Mouse (Mus musculus) frontal cortex, adult 2 months (tissue): ENCODE data around the gene Pdzd7. TPM values are rescaled to one million over a fixed set of nuclear protein-coding genes. Genes with fewer than 3 reads are reported as not detected.
"Not testable (repeated sequence)": the region's sequence is repeated elsewhere in the genome, so short reads cannot be mapped to it uniquely, and the experiment has no call there.

ENCODE experiments used
- DNase-seq, 2 experiments: peaks; one replicate each; pipeline ENCODE4 v3.0.0; 2022; ENCODE audit warnings: low spot score in 1 of 2; ENCODE audit errors: extremely low spot score in 1 of 2
- polyA plus RNA-seq: library from polyadenylated mRNA; depleted of rRNA; stranded (reverse); fragments of >200 nt; gene quantifications from 2 replicates; pipeline ENCODE4 v1.2.3, GENCODE M21; 2012

Pdzd7 gene
- polyA plus RNA-seq, 1 experiment = 7.6 TPM

DNA sequence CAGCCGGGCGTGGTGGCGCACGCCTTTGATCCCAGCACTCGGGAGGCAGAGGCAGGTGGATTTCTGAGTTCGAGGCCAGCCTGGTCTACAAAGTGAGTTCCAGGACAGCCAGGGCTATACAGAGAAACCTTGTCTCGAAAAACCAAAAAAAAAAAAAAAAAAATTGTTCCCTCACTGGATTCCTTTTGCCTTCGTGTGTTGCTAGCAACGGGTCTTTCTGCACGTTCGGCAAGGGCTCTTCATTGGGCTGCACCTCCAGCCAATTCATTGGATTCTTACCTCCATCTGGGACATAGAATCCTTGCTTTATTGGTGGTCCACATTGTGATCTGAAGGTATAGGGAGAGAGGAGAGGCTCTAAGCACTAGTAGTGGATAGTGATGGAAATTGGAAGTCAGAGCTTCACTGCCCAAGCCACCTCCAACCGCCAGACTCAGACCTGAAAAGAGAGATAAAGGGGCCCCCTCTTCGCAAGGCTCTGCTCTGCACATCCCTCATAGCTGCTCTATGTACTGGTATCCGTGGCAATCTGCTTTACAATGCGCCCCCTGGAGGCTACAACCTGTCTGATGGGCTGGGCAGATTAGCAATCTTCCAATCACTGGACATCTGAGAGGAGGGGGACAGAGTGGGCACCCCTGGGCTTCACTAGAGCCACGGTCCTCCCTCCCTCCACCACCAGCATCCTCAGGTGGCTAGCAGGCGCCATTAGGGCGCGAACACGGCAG lies 18.2 kb upstream of the Pdzd7 start:
- peak in 1 of 2 experiments; percentile 72 for DNase-seq

DNA sequence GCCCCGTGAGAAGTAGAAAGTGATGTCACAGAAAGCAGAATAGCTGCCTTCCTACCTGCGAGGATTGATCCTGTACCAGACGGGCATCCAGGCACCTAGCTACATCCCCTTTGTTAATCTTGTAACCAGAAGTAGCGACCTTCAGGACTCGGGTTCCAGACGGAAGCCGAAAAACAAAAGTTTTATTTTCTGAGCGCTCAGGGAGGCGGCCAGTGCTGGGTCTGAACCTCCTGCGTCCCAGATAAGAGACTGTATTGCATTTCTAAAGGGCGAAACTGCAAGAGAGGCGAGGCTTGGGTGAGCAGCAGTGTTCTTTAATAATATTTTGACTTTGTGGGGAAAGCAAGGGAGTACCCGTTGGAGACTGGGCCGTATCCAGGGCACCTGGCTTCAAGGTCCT lies 13.3 kb upstream of the Pdzd7 start:
- DNase-seq = no peak

DNA sequence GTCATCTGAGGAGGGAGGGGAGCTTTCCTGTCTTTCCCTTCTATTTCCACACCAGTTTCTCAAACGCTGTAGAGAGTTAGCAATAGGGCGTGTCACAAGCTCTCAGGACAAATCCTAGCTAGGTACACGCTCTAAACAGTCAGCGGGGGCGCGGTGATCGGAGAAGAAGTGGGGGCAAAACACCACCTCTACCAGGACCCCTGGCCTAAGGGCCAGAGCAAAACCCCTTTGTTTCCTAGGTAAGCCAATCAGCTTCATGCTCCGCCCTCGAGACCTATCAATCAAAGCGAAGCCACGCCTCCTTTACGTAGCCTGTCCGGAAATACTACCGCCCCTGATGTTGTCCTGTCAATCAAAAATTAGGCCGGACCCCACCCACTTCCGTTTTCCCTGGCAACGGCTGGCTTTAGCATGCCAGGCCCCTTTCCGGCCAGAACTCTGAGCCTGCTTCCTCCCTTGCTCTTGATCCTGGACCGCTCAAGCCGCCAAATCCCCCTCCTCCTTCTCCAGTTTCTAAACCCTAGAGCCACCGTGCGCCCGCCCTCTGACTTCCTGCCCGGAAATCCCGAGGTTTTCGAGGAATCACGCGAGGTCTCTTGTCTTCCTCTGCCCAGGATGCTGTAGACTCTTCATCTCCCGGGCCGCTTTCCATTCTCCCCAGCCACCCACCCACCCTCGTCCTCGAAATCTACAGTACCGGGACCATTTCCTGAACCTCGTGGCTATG lies 12.8 kb upstream of the Pdzd7 start:
- DNase-seq = peak; percentile 91 to 94

DNA sequence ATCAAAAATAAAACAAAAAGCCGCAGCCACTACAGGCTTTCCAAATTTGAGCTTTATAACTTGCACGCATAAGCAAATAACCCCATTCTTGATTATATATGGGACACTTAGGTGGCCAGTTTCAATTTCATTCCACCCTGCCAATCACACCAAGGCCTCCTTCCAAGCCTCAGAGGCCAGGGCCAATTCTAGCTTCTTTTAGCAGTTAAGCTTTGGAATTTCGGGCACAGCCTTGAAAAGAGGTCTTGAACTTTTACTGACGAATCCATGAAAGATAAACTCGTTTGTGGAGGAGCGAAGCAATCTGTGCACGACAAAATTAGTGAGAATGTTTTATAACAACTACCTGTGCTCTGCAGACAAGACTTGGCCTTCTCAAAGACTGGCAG lies 12.2 kb upstream of the Pdzd7 start:
- DNase-seq = no peak

DNA sequence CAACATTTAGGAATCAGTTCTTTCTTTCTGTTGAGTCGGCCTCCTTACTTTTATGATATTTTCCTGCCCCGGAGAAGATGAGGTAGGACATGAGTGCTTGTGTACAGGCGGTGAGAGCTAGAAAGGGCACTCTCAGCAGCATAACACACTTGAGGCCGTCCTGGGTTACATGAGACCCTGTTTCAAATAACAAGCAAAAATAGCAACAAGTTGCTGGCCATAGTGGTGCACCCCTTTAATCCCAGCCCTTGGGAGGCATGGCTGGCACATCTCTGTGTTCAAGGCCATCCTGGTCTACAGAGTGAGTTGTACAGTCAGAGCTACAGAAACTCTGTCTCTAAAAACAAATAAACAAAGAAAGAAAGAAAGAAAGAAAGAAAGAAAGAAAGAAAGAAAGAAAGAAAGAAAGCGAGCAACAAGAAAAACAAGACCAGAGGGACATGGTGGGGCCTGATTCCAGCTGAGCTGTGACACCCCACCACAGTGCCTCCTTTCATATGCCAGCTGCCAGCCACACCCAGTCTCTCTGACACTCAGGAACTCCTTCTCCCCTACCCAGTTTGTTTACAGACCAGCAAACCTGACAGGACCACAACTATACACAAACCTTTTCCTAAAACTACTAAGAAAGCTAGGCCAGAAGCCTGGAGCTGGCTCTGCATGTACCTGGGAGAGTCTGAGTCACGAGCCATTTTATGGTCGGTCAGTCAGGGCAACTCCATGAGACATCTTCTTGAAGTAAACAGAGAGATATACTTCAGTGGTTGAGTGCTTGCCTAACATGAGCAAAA lies 11.6 kb upstream of the Pdzd7 start:
- no peak for DNase-seq

DNA sequence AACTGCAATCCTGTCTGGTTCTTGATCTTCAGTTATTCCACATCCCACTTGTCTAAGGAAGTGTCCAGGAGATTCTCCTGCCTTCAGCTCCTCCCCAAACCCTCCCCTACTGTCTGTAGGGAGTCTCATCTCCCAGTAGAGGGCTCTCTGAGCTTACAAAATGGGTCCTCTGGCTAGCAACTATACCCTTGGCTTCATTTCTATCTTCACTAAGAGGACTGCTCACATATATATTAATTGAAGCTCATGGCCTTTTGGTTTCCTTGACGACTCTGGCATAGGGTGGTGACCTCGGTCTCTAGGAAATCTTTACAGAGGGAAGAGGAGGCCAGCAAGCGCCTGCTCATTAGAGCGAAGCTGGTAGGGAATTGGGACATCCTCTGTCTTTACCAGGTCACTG lies 10.8 kb upstream of the Pdzd7 start:
- DNase-seq = peak in 1 of 2 experiments; percentile 71

DNA sequence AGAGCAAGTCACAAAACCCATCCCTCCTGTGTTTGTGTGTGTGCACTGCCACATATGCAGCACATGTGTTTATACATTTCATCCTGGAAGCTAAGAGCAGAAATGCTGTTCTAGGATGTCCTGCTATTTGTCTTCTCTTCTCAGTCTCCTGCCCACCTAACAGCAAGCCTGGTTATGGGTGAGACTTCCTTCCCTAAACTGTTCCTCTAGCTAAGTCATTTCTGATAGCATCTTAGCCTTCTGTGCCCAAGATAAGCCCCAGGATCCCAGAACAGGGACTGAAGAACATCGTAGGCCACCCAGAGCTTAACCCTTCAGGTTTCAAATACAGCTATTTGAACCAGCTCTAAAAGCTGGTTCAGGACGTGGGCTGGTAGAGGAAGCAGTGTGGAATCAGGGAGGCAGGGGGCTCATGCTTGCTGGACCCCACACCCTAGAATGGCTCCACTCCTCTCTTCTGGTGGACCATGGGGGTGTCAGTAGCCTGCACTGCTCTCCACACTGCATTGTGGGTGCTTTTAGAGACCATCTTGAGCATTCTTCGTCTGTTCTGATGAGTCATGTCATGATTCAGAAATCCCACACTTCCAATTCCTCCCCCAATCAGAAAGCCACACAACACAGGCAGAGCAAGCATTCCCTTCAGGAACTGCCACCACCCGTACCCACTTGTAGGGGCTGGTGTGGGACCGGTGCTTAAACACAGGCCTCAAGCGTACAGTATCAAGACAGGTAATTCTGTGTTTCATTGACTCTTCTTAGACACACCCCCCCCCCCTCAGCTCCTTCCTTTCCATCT lies 9.6 kb upstream of the Pdzd7 start:
- peak; percentile 41 to 77 for DNase-seq

DNA sequence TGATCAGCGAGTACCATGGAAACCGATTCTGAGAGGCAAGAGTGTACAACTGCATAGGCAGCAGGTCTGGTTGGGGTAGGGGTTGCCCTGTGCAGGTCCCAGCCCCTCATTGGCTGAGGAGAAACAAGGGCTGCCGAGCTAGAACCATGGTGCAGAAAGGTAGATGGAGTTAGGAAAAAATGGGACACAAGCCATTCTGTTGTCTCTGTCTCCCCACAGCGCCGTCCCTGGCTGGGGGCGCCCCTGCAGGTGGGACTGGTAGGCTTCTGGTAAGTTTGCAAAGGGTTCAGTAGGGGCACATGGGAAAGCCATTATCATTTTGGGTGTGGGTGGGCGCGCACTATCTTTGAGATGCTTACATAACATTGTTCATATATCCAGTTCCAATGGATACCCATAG lies 7.9 kb upstream of the Pdzd7 start:
- no peak for DNase-seq

DNA sequence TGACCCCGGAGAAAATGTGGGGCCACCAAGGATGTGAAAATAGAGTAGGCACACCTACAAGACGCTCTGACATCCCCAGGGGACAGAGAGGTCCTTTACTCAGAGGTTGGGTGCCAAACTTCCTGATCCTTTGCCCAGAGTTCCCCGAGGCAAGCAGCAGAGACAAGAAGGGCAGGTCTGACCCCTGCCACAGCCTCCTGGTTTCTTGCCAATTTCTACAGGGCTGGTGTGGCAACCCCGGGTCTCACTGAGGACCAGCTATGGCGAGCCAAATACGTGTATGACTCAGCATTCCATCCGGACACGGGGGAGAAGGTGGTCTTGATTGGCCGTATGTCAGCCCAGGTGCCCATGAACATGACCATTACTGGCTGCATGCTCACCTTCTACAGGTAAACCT lies 4.0 kb upstream of the Pdzd7 start:
- no peak for DNase-seq

DNA sequence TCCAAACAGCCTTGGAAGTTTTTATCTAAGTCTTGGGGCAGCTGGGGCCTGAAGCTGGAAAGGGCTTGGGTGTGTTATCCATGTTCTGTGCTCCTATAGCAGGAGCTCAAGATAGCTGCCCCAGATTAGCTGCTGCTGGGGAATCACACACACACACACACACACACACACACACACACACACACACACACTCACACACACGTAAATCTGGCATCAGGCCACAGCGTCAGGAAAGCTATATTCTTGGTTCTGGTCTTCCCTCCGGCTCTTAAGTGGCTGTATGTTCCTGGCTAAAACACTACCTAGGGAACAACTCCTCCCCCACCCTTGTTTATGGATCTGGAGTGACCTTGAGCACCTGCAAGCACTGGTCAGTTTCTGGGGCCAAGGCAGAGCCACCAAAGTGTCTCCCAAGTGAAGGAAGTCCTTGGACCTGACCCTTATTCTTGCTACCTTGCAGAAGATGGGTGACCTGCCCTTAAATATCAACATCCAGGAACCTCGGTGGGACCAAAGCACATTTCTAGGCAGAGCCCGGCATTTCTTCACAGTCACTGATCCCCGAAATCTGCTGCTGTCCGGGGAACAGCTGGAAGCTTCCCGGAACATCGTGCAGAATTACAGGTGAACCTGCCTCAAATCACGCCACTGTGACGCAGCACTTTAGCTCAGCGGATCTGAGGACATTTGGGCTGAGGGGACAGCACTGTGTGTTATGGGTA lies 3.3 kb upstream of the Pdzd7 start:
- no peak for DNase-seq

DNA sequence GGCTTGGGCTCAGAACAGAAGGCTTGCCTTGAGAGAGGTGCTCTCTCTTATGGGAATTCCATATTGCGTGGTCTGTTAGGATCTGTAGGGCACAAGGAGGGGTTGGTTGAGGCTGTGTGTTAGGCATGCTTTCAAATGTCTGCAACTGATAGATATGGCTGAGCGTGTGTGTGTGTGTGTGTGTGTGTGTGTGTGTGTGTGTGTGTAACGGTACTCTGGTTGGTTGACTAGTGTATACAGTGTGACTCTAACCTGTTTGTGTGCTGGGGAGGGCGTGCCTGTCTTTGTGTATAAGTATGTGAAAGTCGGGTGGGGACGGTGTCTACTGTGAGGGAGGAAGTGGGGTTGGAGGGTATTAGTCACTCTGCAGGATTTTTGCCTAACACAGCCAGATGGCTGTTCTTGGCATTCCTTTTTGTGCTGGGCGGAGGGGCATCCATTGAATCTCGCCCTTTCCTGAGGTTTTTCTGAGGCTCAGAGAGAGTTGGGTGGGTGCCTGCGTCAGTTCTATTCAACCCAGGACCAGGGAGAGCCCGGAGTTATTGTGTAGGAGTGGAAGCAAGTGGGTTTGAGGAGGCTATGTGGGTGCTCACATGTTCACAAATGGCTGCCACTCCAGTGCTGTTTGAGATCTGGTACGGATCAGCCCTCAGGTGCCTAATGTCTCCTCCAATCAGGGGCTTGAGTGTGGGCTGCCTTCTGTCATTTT lies 2.6 kb upstream of the Pdzd7 start:
- DNase-seq = peak; percentile 90 to 92

DNA sequence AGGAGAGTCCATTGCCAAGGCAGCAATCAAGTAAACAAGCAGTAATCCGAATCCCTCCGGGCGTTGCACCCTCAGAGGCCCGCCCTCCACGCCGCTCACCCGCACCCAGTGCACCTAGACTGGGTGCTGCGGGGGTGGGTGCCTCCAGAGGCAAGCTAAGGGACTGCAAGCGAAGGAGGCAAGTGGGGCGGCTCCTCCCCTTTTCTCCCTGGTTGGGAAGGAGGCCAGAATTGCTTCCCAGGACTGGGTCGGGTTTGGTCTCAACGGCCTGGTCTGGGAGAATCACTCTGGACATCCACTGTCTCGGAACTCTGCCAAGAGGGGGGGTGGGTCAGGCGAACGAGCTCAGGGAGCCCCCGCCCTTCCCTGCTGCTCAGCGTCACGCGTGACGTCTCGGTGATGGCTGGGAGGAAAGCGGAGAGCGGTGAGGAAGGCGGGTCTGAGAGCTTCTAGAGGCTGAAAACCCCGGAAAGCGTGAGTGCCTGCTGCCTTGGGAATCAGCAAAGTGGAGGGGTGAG lies 2.0 kb upstream of the Pdzd7 start, which contains the start of gene Sfxn3:
Gene Sfxn3, plus strand, starts transcription at position 87 of the 518 bp plus-strand sequence.
- peak; percentile 91 to 93 for DNase-seq

DNA sequence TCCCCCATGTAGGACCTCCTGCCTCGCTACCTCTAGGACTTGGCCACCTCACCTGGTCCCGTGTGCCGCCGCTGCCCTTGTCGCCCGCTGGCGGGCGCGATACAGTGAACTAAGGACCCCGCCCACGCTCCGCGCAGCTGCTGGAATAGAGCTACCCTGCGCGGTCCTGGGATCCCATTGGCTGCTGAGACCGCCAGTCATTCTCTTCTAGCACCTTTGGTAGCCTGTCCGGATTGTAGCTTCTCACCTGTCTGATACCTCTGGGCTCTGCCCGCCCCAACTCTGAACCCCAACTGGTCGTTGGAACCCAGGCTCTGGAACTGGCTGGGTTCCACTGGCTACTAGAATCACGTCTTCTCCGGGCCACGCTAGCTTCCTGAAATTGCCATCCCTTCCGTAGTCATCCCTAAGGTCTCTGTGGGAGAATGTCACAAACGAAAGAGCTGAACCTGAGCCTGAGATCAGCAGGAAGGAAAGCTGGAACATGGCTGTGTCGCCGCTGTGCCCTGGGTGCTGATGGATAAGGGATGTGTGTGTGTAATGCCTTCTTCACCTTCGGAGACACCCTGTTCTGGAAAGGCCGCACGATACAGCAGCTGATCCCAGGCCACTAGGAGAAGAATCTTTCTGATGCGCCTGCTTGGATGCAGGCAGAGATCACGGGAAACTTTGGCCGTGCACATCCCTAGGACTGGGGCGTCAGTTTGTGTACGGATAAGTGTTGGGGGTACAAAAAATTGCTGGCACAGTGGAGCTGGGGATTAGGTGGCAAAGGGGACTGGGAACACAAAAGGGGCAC lies 1.2 kb upstream of the Pdzd7 start:
- peak; percentile 83 to 91 for DNase-seq

DNA sequence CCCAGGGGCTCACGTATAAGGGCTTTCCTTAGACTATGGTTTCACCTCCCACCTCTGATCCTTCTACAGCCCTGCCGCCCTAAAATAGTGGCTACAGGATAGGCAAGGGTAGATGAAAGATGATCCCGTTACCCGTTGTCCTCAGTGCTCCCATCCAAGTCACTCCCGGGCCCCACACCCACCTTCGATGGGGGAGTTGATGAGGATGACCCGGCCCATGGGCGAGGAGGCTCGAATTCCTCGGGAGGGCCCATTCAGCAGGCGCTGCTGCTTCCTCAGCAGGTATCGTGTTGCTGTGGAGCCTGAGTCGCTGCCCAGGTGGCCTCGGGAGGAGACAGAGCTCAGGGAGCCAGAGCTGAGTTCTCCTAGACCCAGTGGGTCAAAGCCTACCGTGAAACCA lies 281 bp downstream of the Pdzd7 start:
- DNase-seq = no peak

DNA sequence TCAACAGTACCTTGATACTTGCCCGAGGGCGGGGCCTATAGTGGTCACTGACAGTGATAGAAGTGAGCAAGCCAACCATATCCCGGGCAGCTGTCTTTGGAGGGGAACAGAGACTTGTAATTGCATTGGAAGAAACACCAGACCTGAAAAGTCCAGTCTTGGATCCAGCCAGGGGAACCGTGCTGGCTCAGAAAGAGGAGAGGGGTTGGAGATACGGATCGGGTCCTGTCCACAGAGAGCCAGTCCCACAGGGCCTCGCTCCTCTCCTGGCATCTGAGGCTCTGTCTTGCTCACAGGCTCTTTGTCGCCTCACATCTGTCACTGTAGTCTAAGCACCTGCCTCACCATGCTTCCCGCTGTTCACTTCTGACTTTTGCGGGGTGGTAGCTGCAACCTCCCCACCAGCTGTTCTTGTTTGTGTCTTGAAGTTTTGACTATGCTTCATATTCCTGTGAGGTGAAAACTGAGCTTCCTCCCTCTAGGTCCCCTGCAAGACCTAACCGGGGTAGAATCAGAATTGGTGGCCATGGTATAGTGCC lies 1.1 kb downstream of the Pdzd7 start:
- DNase-seq = no peak

DNA sequence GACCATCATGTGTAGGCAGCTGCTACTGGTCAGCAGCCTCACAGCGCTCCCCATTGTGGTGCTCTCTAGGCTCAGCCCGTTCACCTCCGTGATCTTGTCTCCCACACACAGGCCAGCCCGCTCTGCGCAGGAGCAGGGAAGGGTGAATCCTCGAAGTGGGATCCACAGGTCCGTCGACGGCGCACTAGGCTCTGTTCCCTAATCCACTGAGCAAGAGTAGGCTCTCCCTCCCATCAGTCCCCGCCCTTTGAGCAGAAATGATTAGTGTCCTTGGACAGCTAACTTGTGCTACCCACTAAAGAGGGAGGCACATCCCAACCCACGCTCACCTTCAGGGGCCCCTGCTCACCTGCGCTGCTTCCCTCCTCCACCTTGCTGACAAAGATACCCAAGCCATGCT lies 5.3 kb downstream of the Pdzd7 start:
- no peak for DNase-seq

DNA sequence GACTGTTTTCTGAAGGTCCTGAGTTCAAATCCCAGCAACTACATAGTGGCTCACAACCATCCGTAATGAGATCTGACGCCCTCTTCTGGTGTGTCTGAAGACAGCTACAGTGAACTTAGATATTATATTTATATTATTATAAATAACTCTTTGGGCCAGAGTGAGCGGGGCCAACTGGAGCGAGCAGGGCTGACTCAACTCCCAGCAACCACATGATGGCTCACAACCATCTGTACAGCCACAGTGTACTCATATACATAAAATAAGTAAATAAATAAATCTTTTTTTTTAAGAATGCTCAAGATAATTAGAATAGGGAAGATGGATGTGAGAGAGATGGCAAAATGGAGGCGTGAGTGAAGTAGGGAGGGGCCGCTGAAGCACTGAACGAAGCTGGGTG lies 7.3 kb downstream of the Pdzd7 start:
- DNase-seq = not testable (repeated sequence)

DNA sequence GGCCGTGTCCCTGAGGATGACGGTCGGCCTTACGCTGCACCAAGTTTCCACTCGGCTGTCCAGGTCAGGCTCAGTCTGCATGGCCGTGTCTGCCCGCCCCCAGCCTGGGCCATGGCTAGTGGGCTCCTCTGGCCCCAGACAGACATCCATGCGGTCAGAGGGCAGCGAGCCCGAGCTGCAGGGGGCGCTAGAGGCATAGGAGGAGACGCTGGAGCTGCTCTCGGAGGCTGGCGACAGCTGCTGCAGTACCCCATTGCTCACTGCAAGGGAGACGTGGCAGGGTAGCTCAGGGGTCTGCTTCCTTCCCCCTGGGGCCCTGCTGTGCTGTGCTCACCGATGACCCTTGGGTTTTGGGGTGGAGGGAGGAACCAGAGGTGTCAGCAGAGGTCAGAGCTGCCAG lies 8.7 kb downstream of the Pdzd7 start:
- no peak for DNase-seq
